ENCODE assay signal across 19 mouse cellular contexts in genomic region chr2:3622158-3622557, GRCm38 (mm10). TPM values are rescaled to one million over a fixed set of nuclear protein-coding genes. Genes with fewer than 3 reads are reported as not detected.
DNase-seq lines count a peak whose midpoint lies in the region; ATAC-seq and TF ChIP-seq lines count a peak whose summit lies in the region.
"Had no signal": no experiment of that assay in that cellular context is flagged by ENCODE, and none has a peak within 500 bp of the region (broad histone marks: within the 10 kb centered on the region; RNA-seq: fewer than 3 reads in every experiment).

No protein-coding gene starts in this region.

- TF ChIP-seq POLR2A in MEL (IDR thresholded peaks at IDR 0.05; ENCODE audit: control insufficient read depth in 1 of 2, insufficient read depth in 1 of 2, low read depth in 1 of 2, low read length in 2 of 2, poor library complexity in 1 of 2), result no peak

- H3K4me3 ChIP-seq in MEL (ENCODE audit: control insufficient read depth in 1 of 2, insufficient read depth in 1 of 2, low read depth in 2 of 2, low read length in 2 of 2), result no peak overlapping the region
- H3K4me3 ChIP-seq: embryonic facial prominence, embryonic 12.5 days; forebrain, embryonic 15.5 days; heart, embryonic 15.5 days; hindbrain, embryonic 10.5 days; hindbrain, embryonic 15.5 days had no signal

- peaks cover 0 to 2% of the 10 kb centered on the region in 2 experiments; a peak in 2 of 4 replicates for H3K36me3 ChIP-seq in MEL (ENCODE audit: control insufficient read depth in 1 of 2, insufficient read depth in 2 of 2, low read length in 2 of 2)
- H3K36me3 ChIP-seq: embryonic facial prominence, embryonic 12.5 days; forebrain, embryonic 15.5 days; heart, embryonic 15.5 days; hindbrain, embryonic 10.5 days; hindbrain, embryonic 15.5 days had no signal

- peaks cover 0 to 5% of the 10 kb centered on the region in 2 experiments; a peak in 3 of 4 replicates for H3K4me1 ChIP-seq in MEL (ENCODE audit: control insufficient read depth in 1 of 2, insufficient read depth in 2 of 2, low read length in 2 of 2)
- H3K4me1 ChIP-seq: forebrain, embryonic 15.5 days; heart, embryonic 15.5 days; hindbrain, embryonic 10.5 days; hindbrain, embryonic 15.5 days had no signal

- peak in 1 of 2 experiments; percentile 49; a peak in 2 of 4 replicates for TF ChIP-seq EP300 in MEL (IDR thresholded peaks at IDR 0.05; ENCODE audit: low read depth in 1 of 2, low read length in 2 of 2)

- peak; percentile 53 for DNase-seq in MEL (ENCODE audit: low read depth, low spot score)
- no peak for DNase-seq in urinary bladder, postnatal 14 days (ENCODE audit: low spot score)
- no peak for DNase-seq in cerebellum, postnatal 36 days
- no peak for DNase-seq in Muller cell, postnatal 12 days (ENCODE audit: inconsistent ontology term)
- DNase-seq: adrenal gland, adult 2 months; adrenal gland, postnatal 25 days; cerebellum, adult 2 months; cerebellum, postnatal 10 days; gastrocnemius, postnatal 36 days; heart, adult 18-20 months; heart, postnatal 14 days had no signal

- peak; percentile 48 for ATAC-seq in common myeloid progenitor, adult 5-6 weeks (replicated peaks; ENCODE audit: low read depth, poor library complexity, severe bottlenecking)
- peak; percentile 32; the same call in 1 of the 2 replicates for ATAC-seq in megakaryocyte progenitor cell, adult 5-6 weeks (replicated peaks; ENCODE audit: poor library complexity)
- ATAC-seq: forebrain, embryonic 15.5 days; Patski had no signal

- TF ChIP-seq RAD21 in MEL (IDR thresholded peaks at IDR 0.05; ENCODE audit: low read depth, low read length), result no peak

- no peaks in the 10 kb centered on the region for H3K79me2 ChIP-seq in MEL (ENCODE audit: control insufficient read depth, insufficient read depth, low read length, poor library complexity)

- no peaks in the 10 kb centered on the region for H3K9me3 ChIP-seq in MEL (replicated peaks; ENCODE audit: insufficient read depth, low read length)
- H3K9me3 ChIP-seq: embryonic facial prominence, embryonic 12.5 days; forebrain, embryonic 15.5 days; heart, embryonic 15.5 days; hindbrain, embryonic 10.5 days; hindbrain, embryonic 15.5 days had no signal

- H3K27me3 ChIP-seq in MEL (ENCODE audit: control insufficient read depth in 1 of 2, insufficient read depth in 2 of 2, low read length in 2 of 2), result no peaks in the 10 kb centered on the region; a peak in 1 of 4 replicates
- H3K27me3 ChIP-seq: embryonic facial prominence, embryonic 12.5 days; forebrain, embryonic 15.5 days; heart, embryonic 15.5 days; hindbrain, embryonic 15.5 days; Patski had no signal

- no peak overlapping the region for H3K27ac ChIP-seq in MEL (ENCODE audit: control insufficient read depth, low read depth, low read length)
- H3K27ac ChIP-seq: embryonic facial prominence, embryonic 12.5 days; forebrain, embryonic 15.5 days; heart, embryonic 15.5 days; hindbrain, embryonic 10.5 days; hindbrain, embryonic 15.5 days had no signal

- no peak overlapping the region for H3K9ac ChIP-seq in MEL (ENCODE audit: control insufficient read depth, low read depth, low read length, poor library complexity, severe bottlenecking)
- H3K9ac ChIP-seq: embryonic facial prominence, embryonic 12.5 days; forebrain, embryonic 15.5 days; heart, embryonic 15.5 days; hindbrain, embryonic 15.5 days had no signal

- no peak for TF ChIP-seq CTCF in MEL (IDR thresholded peaks at IDR 0.05 in 2 of 3, conservative IDR thresholded peaks at IDR 0.05 in 1 of 3; ENCODE audit: control insufficient read depth in 1 of 3, insufficient read depth in 1 of 3, low read depth in 2 of 3, low read length in 3 of 3, poor library complexity in 1 of 3, severe bottlenecking in 1 of 3)

TF ChIP-seq in MEL, 35 proteins besides CTCF, POLR2A, EP300 and RAD21:
- TF ChIP-seq MXI1 (IDR thresholded peaks at IDR 0.05; ENCODE audit: low read depth, low read length) (no peak), USF1 (IDR thresholded peaks at IDR 0.05; ENCODE audit: low read depth, low read length) (no peak), MYC (IDR thresholded peaks at IDR 0.05; ENCODE audit: low read depth, low read length) (no peak), HCFC1 (IDR thresholded peaks at IDR 0.05; ENCODE audit: low read depth, low read length) (no peak), MAZ (IDR thresholded peaks at IDR 0.05; ENCODE audit: low read depth, low read length) (no peak), ZNF384 (IDR thresholded peaks at IDR 0.05; ENCODE audit: low read depth, low read length) (no peak)

RNA-seq across cellular contexts. Expression of gene Fam107b, which starts 51.9 kb away (rescaled TPM):
- 9.0 and 10.0 TPM in 2 replicates for total RNA-seq in MEL (2012; rRNA removed)
- 10 to 100 TPM in 1 of 2 experiments, not detected in 1; 15.5 TPM for polyA plus RNA-seq in MEL (2012; ENCODE audit: insufficient read depth in 1 of 2, insufficient read length in 2 of 2, low read depth in 1 of 2, low replicate concordance in 2 of 2, missing spikeins in 1 of 2)
- 812 and 826 TPM in 2 replicates for total RNA-seq in common myeloid progenitor, adult 5-6 weeks (2017)
- 1,007 and 1,094 TPM in 2 replicates for total RNA-seq in megakaryocyte progenitor cell, adult 5-6 weeks (2015)
- 622 and 1,143 TPM in 2 replicates for total RNA-seq in megakaryocyte progenitor cell, adult 5-6 weeks (2017)

Comparison
In these comparisons a context has a peak if more than half of its experiments do, and no peak if none do; other contexts are left out.
1. RNA of gene Fam107b, which starts 51.9 kb away (total RNA-seq): 622 to 1,143 TPM in megakaryocyte progenitor cell, adult 5-6 weeks and 812 to 826 TPM in common myeloid progenitor, adult 5-6 weeks; 9.0 to 10.0 TPM in MEL; every median in the first group is over 10 times any median in the second.